Mouse (Mus musculus): ENCODE data around the gene Gm8914. TPM values are rescaled to one million over a fixed set of nuclear protein-coding genes. Genes with fewer than 3 reads are reported as not detected.
"Not testable (repeated sequence)": the region's sequence is repeated elsewhere in the genome, so short reads cannot be mapped to it uniquely, and the experiment has no call there.

Gene Gm8914
- not detected in 2 replicates for polyA plus RNA-seq (2015; fragmentation: Nextera tagmentation; extraction: Ambion mirVana)

- no CpG with 5 or more reads among the region's 5 CpGs for WGBS
Measured at GRCm38 (mm10) chrX:91479826-91480225, at the start of gene Gm8914. Gene Gm8914, plus strand, starts transcription at chrX:91480126.

More at GRCm38 (mm10) chrX:91479826-91480225, at the start of gene Gm8914:
- H3K4me2 ChIP-seq (ENCODE audit: low read length); H3K9ac ChIP-seq (replicated peaks; ENCODE audit: low read depth, low read length); H3K4me3 ChIP-seq (replicated peaks; ENCODE audit: low read length); H3K36me3 ChIP-seq (ENCODE audit: control insufficient read depth, insufficient read depth); H3K9me3 ChIP-seq (ENCODE audit: control insufficient read depth, low read length); H3K27me3 ChIP-seq (replicated peaks; ENCODE audit: control insufficient read depth, insufficient read depth, low read length); H3K27ac ChIP-seq (ENCODE audit: low read length); H3K4me1 ChIP-seq (replicated peaks; ENCODE audit: control insufficient read depth, insufficient read depth, low read length); ATAC-seq: not testable (repeated sequence)

Other genes starting within 250 kb of the Gm8914 start
- gene Mageb2, start 148.4 kb upstream of the Gm8914 start, polyA plus RNA-seq (2015; fragmentation: Nextera tagmentation; extraction: Ambion mirVana) = not detected in 2 replicates
- not detected in 2 replicates for gene Gm5072, start 87.6 kb upstream of the Gm8914 start, polyA plus RNA-seq (2015; fragmentation: Nextera tagmentation; extraction: Ambion mirVana)
- gene 1700084M14Rik, start 95.8 kb downstream of the Gm8914 start, polyA plus RNA-seq (2015; fragmentation: Nextera tagmentation; extraction: Ambion mirVana) = not detected in 2 replicates
- not detected in 2 replicates for gene Gm14781, start 152.1 kb downstream of the Gm8914 start, polyA plus RNA-seq (2015; fragmentation: Nextera tagmentation; extraction: Ambion mirVana)

Measured in forebrain, embryonic 16.5 days (tissue).